Mouse (Mus musculus): ENCODE measurements at regions not wholly inside any gene's neighbourhood (a gene's known extent, or its start where the extent isn't known, plus 50 kb on each side); places are given as distances from the start of the nearest gene placed in this dataset.

GRCm38 (mm10) chr11:117544926-117545325 is 60.8 kb downstream of the Gm11733 start:
- no peaks in the 10 kb centered on the region for H3K27me3 ChIP-seq (ENCODE audit: control insufficient read depth, insufficient read depth, low read length)
- no peak overlapping the region for H3K4me3 ChIP-seq (ENCODE audit: insufficient read depth in 1 of 2, low read depth in 2 of 2, low read length in 2 of 2)
- DNase-seq (ENCODE audit: low read depth in 3 of 3, low spot score in 3 of 3) (no peak), ATAC-seq (ENCODE audit: insufficient read depth) (no peak)
- no peak overlapping the region for H3K27ac ChIP-seq
- TF ChIP-seq EP300 (IDR thresholded peaks at IDR 0.05; ENCODE audit: low read depth) (no peak), CTCF (IDR thresholded peaks at IDR 0.05; ENCODE audit: low read depth) (no peak)
- no peaks in the 10 kb centered on the region for H3K9me3 ChIP-seq (ENCODE audit: control insufficient read depth, low read length)
- H3K36me3 ChIP-seq (replicated peaks; ENCODE audit: control insufficient read depth, insufficient read depth, low read depth), result no peaks in the 10 kb centered on the region
- H3K9ac ChIP-seq (replicated peaks), result no peak overlapping the region
- no peaks in the 10 kb centered on the region for H3K4me1 ChIP-seq (replicated peaks; ENCODE audit: control insufficient read depth in 2 of 2, insufficient read depth in 2 of 2, low read length in 1 of 2)
- 31% methylated on average over 3 of the region's 3 CpGs for WGBS (ENCODE audit: insufficient replicate concordance)
- no peak overlapping the region for H3K4me2 ChIP-seq (ENCODE audit: low read depth)

GRCm38 (mm10) chr11:117551926-117552325 is 67.8 kb downstream of the Gm11733 start:
- no peak overlapping the region for H3K27ac ChIP-seq
- H3K4me3 ChIP-seq (ENCODE audit: insufficient read depth in 1 of 2, low read depth in 2 of 2, low read length in 2 of 2), result no peak overlapping the region
- H3K27me3 ChIP-seq (ENCODE audit: control insufficient read depth, insufficient read depth, low read length), result no peaks in the 10 kb centered on the region
- WGBS (ENCODE audit: insufficient replicate concordance), result 86% methylated on average over 5 of the region's 5 CpGs
- H3K4me1 ChIP-seq (replicated peaks; ENCODE audit: control insufficient read depth in 2 of 2, insufficient read depth in 2 of 2, low read length in 1 of 2), result no peaks in the 10 kb centered on the region
- DNase-seq (ENCODE audit: low read depth in 3 of 3, low spot score in 3 of 3) (no peak), ATAC-seq (ENCODE audit: insufficient read depth) (no peak)
- H3K36me3 ChIP-seq (replicated peaks; ENCODE audit: control insufficient read depth, insufficient read depth, low read depth), result no peaks in the 10 kb centered on the region
- TF ChIP-seq EP300 (IDR thresholded peaks at IDR 0.05; ENCODE audit: low read depth) (no peak), CTCF (IDR thresholded peaks at IDR 0.05; ENCODE audit: low read depth) (no peak)
- no peak overlapping the region for H3K9ac ChIP-seq (replicated peaks)
- no peaks in the 10 kb centered on the region for H3K9me3 ChIP-seq (ENCODE audit: control insufficient read depth, low read length)
- H3K4me2 ChIP-seq (ENCODE audit: low read depth), result no peak overlapping the region

GRCm38 (mm10) chr11:117552430-117552969 is 68.3 kb downstream of the Gm11733 start:
- Histone ChIP-seq H3K36me3 (replicated peaks; ENCODE audit: control insufficient read depth, insufficient read depth, low read depth) (no peaks in the 10 kb centered on the region), H3K4me2 (ENCODE audit: low read depth) (no peak overlapping the region), H3K4me1 (replicated peaks; ENCODE audit: control insufficient read depth in 2 of 2, insufficient read depth in 2 of 2, low read length in 1 of 2) (no peaks in the 10 kb centered on the region), H3K27ac (no peak overlapping the region), H3K9me3 (ENCODE audit: control insufficient read depth, low read length) (no peaks in the 10 kb centered on the region), H3K4me3 (ENCODE audit: insufficient read depth in 1 of 2, low read depth in 2 of 2, low read length in 2 of 2) (no peak overlapping the region), H3K27me3 (ENCODE audit: control insufficient read depth, insufficient read depth, low read length) (no peaks in the 10 kb centered on the region), H3K9ac (replicated peaks) (no peak overlapping the region)
- 60% methylated on average over 8 of the region's 8 CpGs for WGBS (ENCODE audit: insufficient replicate concordance)
- DNase-seq (ENCODE audit: low read depth in 3 of 3, low spot score in 3 of 3) (no peak), ATAC-seq (ENCODE audit: insufficient read depth) (no peak)
- TF ChIP-seq EP300 (IDR thresholded peaks at IDR 0.05; ENCODE audit: low read depth) (no peak), CTCF (IDR thresholded peaks at IDR 0.05; ENCODE audit: low read depth) (no peak)

GRCm38 (mm10) chr11:117554111-117554510 is 69.9 kb downstream of the Gm11733 start:
- ATAC-seq (ENCODE audit: insufficient read depth) (no peak), DNase-seq (ENCODE audit: low read depth in 3 of 3, low spot score in 3 of 3) (no peak)
- H3K27me3 ChIP-seq (ENCODE audit: control insufficient read depth, insufficient read depth, low read length), result no peaks in the 10 kb centered on the region
- no peak overlapping the region for H3K9ac ChIP-seq (replicated peaks)
- H3K4me3 ChIP-seq (ENCODE audit: insufficient read depth in 1 of 2, low read depth in 2 of 2, low read length in 2 of 2), result no peak overlapping the region
- H3K9me3 ChIP-seq (ENCODE audit: control insufficient read depth, low read length), result no peaks in the 10 kb centered on the region
- no peak for TF ChIP-seq EP300 (IDR thresholded peaks at IDR 0.05; ENCODE audit: low read depth)
- no peak for TF ChIP-seq CTCF (IDR thresholded peaks at IDR 0.05; ENCODE audit: low read depth)
- WGBS (ENCODE audit: insufficient replicate concordance), result 22% methylated on average over 10 of the region's 10 CpGs
- no peaks in the 10 kb centered on the region for H3K36me3 ChIP-seq (replicated peaks; ENCODE audit: control insufficient read depth, insufficient read depth, low read depth)
- H3K4me2 ChIP-seq (ENCODE audit: low read depth), result no peak overlapping the region
- H3K27ac ChIP-seq, result no peak overlapping the region
- no peaks in the 10 kb centered on the region for H3K4me1 ChIP-seq (replicated peaks; ENCODE audit: control insufficient read depth in 2 of 2, insufficient read depth in 2 of 2, low read length in 1 of 2)

- H3K9me3 ChIP-seq (ENCODE audit: control insufficient read depth, low read length), result no peaks in the 10 kb centered on the region
- TF ChIP-seq EP300 (IDR thresholded peaks at IDR 0.05; ENCODE audit: low read depth) (no peak), CTCF (IDR thresholded peaks at IDR 0.05; ENCODE audit: low read depth) (no peak)
- WGBS (ENCODE audit: insufficient replicate concordance), result 58% methylated on average over 16 of the region's 16 CpGs
- H3K36me3 ChIP-seq (replicated peaks; ENCODE audit: control insufficient read depth, insufficient read depth, low read depth), result no peaks in the 10 kb centered on the region
- H3K9ac ChIP-seq (replicated peaks), result no peak overlapping the region
- H3K4me2 ChIP-seq (ENCODE audit: low read depth), result no peak overlapping the region
- H3K27ac ChIP-seq, result no peak overlapping the region
- H3K4me1 ChIP-seq (replicated peaks; ENCODE audit: control insufficient read depth in 2 of 2, insufficient read depth in 2 of 2, low read length in 1 of 2), result no peaks in the 10 kb centered on the region
- H3K4me3 ChIP-seq (ENCODE audit: insufficient read depth in 1 of 2, low read depth in 2 of 2, low read length in 2 of 2), result no peak overlapping the region
- H3K27me3 ChIP-seq (ENCODE audit: control insufficient read depth, insufficient read depth, low read length), result no peaks in the 10 kb centered on the region
- ATAC-seq (ENCODE audit: insufficient read depth) (no peak), DNase-seq (ENCODE audit: low read depth in 3 of 3, low spot score in 3 of 3) (no peak)
Observed at GRCm38 (mm10) chr11:117557474-117558381, 73.6 kb downstream of the Gm11733 start.

Data from liver, embryonic 14.5 days (tissue).